Mouse (Mus musculus): Measurements from ENCODE around the gene Dcdc2a.
A peak's percentile ranks its signal among the peaks of the same experiment; 100 is the strongest.

Dcdc2a gene

GRCm38 (mm10) chr13:25055873-25056667 is at the start of gene Dcdc2a:
Gene Dcdc2a (plus strand): TSS chr13:25056004.
- DNase-seq, result peak; percentile 33

GRCm38 (mm10) chr13:25007115-25007514 is 48.7 kb upstream of the Dcdc2a start:
- peak; percentile 75 for DNase-seq

- DNase-seq, result no peak
These were observed 37.5 kb upstream of the Dcdc2a start for GRCm38 (mm10) chr13:25018316-25018715.

DNA sequence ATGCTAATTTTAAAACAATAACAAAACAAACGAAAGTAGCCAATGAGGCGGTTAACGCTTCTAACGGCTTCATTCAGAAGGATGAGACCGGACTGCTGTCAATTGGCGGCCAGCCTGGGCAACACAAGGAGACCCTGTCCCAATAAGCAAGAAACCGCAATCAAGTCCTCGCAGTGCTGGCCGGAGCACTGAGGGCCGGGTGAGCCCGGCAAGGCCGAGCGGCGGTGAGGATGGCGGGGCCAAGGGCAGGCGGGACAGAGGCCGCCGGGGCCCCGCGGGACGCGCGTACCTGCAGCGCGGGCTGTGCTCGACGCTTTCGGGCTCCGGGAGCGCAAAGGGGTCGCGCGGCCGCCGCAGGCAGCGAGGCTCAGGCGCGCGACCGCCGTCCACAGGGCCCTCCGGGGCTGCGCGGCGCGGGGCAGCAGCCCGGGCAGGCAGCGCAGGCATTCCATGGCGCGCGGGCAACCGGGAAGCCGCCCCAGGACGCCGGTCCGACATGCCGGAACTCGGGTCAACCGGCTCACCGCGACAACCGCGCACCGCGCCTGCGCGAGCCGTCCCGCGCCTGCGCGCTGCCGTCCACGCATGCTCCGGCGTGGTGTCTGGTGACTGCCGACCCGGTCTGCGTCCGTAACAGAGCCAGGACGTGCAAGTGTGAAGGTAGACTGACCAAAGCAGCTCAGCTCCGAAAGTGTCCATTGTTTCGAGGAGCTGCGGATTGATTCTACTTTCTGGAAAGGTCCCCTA is 35.8 kb upstream of the Dcdc2a start, which contains the start of gene Mrs2:
TSS of gene Mrs2 (minus strand) at position 587 of the 747 bp plus-strand sequence.
- peak; percentile 89 for DNase-seq

GRCm38 (mm10) chr13:25020540-25020892 is 35.3 kb upstream of the Dcdc2a start:
- no peak for DNase-seq

DNA sequence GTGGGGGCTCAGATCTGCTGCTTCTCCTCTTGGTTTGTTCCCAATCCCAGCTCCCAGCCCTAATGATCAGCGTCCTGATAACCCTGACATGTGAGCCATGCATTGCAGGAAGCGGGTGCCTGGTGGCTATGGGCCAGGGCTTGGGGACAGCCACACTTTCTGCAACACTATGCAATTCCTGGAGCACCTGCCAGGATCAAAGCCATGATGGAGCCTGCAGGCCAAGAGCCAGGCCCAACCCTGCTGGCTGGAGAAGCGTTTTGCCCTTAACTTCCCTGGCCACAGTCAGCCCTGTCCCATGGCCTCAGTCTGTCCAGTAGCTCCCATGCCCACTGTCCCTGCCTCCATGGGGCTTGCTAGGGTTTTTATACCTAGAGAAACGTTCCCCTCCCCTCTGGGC is 33.4 kb upstream of the Dcdc2a start:
- no peak for DNase-seq

DNA sequence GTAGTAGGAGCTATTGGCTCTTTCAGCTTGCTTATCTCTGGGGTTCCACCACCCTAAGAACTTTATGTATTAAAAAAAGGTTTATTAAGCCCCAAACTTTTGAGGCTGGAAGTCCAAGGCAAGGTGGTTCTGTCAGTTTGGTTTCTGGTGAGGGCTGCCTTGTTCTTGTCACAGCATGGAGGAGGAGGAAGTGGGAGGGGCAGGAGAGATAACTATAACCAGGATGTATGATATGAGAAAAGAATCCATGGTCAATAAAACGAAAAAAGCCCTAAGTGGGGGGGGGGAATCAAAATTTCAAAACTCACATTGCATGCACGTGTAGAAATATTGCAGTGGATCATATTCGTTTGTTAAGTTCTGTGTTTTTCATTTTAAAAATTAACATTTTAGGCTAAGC is 32.7 kb upstream of the Dcdc2a start:
- no peak for DNase-seq

- peak; percentile 61 for DNase-seq
These were observed 31.1 kb upstream of the Dcdc2a start for GRCm38 (mm10) chr13:25024655-25025054.

DNA sequence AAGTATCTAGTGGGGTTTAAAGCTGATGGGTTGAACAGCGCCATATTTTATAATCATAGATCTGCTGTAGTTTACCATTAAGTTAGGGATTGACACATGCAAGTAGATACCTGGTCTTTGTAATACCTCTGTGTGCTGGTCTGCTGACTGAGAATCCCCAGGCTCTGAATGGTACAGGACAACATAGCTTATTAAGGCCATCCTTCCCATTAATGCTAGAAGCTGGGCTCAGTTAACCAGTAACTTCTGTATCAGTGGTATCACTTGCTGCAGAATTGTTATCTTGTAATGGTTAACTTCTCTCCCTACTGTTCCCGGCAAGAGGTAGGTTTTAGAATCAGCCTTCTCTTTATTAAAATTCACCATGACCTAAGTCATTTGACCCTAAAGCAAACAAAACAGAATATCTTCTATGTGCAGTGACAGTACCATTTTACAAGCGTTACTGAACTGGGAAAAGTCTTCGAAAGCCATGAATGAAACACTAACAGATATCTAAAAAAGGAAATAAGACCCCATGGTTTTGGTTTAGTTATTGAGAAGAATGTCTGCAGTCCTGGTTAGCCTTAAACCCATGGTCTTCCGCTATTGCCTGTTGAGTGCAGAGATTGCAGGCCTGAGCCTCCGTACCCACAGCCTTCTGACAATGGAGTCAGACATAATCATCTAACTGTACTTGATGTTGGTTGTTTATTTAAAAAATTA is 29.2 kb upstream of the Dcdc2a start:
- DNase-seq, result no peak

GRCm38 (mm10) chr13:25027114-25027425 is 28.7 kb upstream of the Dcdc2a start:
- no peak for DNase-seq

DNA sequence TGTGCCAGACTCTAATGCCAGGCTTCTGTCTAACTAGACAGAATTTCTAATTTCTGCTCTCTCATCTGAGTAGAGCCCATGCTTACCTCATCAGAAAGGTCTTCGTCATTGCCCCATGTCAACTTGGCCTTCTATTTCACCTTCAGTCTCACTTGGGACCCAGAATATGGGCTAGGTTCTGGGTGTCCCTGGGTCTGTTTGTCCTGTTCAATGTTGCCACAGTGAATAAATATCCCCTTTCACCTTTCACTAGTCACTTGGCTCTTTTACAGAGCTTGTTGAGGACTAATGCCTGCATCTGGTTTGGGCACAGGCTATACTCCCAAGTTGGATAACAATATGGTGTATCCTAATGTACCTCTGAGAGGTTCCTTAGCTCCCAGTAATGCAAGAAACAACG is 16.3 kb upstream of the Dcdc2a start:
- no peak for DNase-seq

DNA sequence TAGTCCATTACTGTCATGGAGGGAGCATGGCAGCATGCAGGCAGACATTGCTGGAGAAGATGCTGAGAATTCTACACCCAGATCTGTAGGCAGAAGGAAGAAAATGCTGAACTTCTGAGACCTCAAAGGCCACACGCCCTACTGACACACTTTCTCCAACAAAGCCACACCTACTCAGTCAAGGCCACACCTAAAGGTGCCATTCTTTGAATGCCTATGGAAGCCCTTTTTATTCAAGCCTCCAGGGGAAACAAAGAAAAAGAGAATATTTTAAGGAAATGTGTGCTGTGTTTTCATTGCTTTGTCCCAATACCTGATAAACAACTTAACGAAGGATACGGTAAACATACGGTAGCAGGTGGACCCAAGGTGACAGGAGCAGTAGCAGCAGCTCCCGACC is 3.1 kb upstream of the Dcdc2a start:
- no peak for DNase-seq

- peak; percentile 43 for DNase-seq
These were observed 671 bp upstream of the Dcdc2a start for GRCm38 (mm10) chr13:25055111-25055554.

GRCm38 (mm10) chr13:25066659-25067058 is 10.9 kb downstream of the Dcdc2a start:
- no peak for DNase-seq

- no peak for DNase-seq
These were observed 11.4 kb downstream of the Dcdc2a start for GRCm38 (mm10) chr13:25067183-25067582.

DNA sequence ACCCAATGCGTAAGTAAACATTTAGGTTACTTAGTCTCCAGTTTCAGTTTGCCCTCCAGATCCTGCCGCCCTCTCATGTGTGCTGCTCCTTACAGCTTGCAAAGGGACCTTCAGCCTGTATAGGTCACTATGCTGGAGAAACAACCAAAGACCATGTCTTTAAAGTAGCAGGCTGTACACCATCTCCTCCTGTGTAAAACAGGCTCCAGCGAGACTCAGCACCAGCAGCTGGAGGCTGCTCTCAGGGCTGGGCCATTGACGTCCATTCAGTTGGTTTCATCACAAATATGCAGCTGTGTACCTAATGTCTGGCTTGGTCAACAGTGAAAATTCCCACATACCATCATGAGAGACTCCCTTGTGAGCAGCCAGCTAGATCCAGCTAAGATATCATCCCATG is 14.0 kb downstream of the Dcdc2a start:
- no peak for DNase-seq

GRCm38 (mm10) chr13:25070791-25071190 is 15.0 kb downstream of the Dcdc2a start:
- DNase-seq, result no peak

DNA sequence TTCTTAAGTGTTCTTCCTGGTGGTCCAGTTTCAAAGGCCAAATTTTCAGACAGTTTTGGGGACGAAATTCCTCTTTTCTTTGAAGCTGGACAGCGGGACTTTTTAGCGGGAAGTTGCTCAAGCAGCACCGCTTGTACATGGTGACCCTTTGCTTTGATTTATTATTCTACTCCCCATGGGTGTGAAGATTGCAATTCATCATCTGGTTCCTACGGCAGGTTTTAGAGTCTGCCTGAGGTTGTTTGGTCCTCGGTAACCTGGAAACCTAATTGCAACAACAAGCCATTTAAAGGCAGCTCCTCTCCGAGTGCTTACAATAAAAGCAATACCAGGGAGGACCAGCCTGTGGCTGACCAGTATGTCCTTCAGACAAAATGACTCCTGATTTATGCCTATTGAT is 21.5 kb downstream of the Dcdc2a start:
- no peak for DNase-seq

DNA sequence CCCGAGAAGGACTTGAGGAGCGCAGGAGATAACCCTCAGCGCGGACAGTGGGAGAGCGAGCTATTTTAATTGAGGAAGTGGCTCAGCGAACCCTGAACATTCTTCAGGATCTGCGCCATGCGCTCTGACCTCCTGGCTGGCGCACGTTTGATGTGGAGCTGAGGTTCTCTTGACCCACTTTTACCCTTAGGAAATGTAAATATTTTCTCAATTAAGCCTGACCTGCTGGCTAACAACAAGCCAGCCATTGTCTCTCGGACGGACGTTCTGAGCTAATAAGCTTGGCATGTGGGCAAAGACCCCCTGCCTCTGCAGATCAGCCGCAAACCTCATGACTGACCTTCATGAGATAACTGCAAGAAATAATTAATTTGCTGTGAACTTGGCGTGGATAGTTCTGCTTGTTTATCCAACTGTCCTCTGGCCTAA is 27.4 kb downstream of the Dcdc2a start:
- DNase-seq, result peak; percentile 10

DNA sequence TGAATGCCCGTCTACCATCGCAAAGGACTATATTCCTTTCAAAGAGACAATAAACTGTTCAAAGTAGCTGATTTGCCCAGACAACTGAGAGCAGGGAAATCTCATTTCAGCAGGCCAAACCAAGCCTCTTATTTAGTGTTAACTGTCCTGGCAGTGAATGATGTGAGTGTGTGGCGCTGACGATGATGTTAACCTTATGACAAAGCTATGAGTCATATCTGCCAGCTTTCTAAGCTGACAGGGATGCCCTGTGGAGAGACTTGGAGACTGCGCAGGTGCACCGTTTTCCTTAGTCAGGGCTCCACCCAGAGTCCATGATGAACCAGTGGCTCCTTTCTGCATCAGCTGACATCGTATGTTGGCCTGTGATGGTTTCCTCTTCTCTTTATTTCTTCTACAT is 29.3 kb downstream of the Dcdc2a start:
- DNase-seq, result no peak

GRCm38 (mm10) chr13:25091347-25091746 is 35.5 kb downstream of the Dcdc2a start:
- DNase-seq, result no peak

- no peak for DNase-seq
These were observed 38.0 kb downstream of the Dcdc2a start for GRCm38 (mm10) chr13:25093776-25094175.

GRCm38 (mm10) chr13:25094381-25094780 is 38.6 kb downstream of the Dcdc2a start:
- DNase-seq, result no peak

DNA sequence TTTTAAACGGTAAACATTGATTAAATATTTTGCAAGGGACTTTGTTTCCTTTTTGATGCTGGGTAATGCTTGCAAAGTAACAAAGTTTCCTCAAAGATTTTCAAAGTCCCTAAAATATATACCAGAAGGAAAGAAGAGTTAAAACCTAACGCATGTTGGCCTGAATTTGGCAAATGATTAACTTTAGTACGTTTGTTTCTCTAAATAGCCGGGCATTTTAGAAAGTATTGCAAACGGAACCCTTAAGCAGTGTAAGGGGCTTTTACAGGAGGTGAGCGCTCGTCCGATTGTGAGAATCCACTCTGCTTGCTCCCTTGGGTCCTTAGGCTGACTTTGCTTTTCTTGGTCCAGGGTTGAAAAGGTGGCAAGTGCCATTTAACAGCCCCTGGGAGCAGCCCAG is 41.5 kb downstream of the Dcdc2a start:
- DNase-seq, result no peak
